Mouse (Mus musculus) hindbrain, embryonic 15.5 days (tissue): Measurements from ENCODE around the gene Btbd35f12. TPM values are rescaled to one million over a fixed set of nuclear protein-coding genes. Genes with fewer than 3 reads are reported as not detected.
"Not testable (repeated sequence)": the region's sequence is repeated elsewhere in the genome, so short reads cannot be mapped to it uniquely, and the experiment has no call there.

Experiments
- ATAC-seq: fragments of 200-750 bp; cut with Nextera tagmentation; 2 replicates; pipeline ENCODE4 v1.8.0; 2017; ENCODE audit warnings: low read depth, moderate number of reproducible peaks, moderate TSS enrichment; ENCODE audit not compliant: low FRiP score
- H3K27ac ChIP-seq: fragments of 300-500 bp; sonication (generic); replicated peaks from 2 replicates; pipeline ENCODE4 v1.5.1; 2015; ENCODE audit warnings: mild to moderate bottlenecking, inconsistent platforms
- H3K27me3 ChIP-seq: fragments of 300-500 bp; sonication (generic); 2 replicates; pipeline ENCODE4 v1.6.1; 2015; ENCODE audit warnings: control low read depth, inconsistent platforms
- H3K36me3 ChIP-seq: fragments of 300-500 bp; sonication (generic); 2 replicates; pipeline ENCODE4 v1.6.1; 2015; ENCODE audit warnings: control low read depth, inconsistent platforms
- H3K4me1 ChIP-seq: fragments of 300-500 bp; sonication (generic); replicated peaks from 2 replicates; pipeline ENCODE4 v1.6.1; 2015; ENCODE audit warnings: control low read depth, inconsistent platforms
- H3K4me2 ChIP-seq: fragments of 300-500 bp; sonication (generic); 2 replicates; pipeline ENCODE4 v1.6.1; 2015; ENCODE audit warnings: moderate library complexity, mild to moderate bottlenecking, inconsistent platforms
- H3K4me3 ChIP-seq: fragments of 300-500 bp; sonication (generic); 2 replicates; pipeline ENCODE4 v1.5.1; 2015; ENCODE audit warnings: mild to moderate bottlenecking, inconsistent platforms
- H3K9ac ChIP-seq: fragments of 300-500 bp; sonication (generic); 2 replicates; pipeline ENCODE4 v1.6.1; 2015; ENCODE audit warnings: inconsistent platforms
- H3K9me3 ChIP-seq: fragments of 300-500 bp; sonication (generic); 2 replicates; pipeline ENCODE4 v1.6.1; 2016; ENCODE audit warnings: control low read depth, inconsistent platforms
- WGBS: fragments of 180-500 bp; shearing (Covaris S2); methylation state at CpG from one replicate; pipeline ENCODE4 v1.1.7; 2015; 5-methylcytosine and 5-hydroxymethylcytosine counted together
- polyA plus RNA-seq: library from polyadenylated mRNA; unstranded; fragments of >200 nt; fragmentation: Nextera tagmentation; extraction: Ambion mirVana; gene quantifications from 2 replicates; pipeline ENCODE4 v1.2.1, GENCODE M21; 2015

The Btbd35f12 gene
- not detected in 2 replicates for polyA plus RNA-seq

GRCm38 (mm10) chrX:33313079-33313478 is at the start of gene Btbd35f12:
TSS of gene Btbd35f12 (plus strand) at chrX:33313379.
- no CpG with 5 or more reads among the region's 3 CpGs for WGBS
- H3K4me3 ChIP-seq, H3K36me3 ChIP-seq, H3K27ac ChIP-seq, H3K9me3 ChIP-seq, H3K4me2 ChIP-seq, ATAC-seq, H3K9ac ChIP-seq, H3K4me1 ChIP-seq, H3K27me3 ChIP-seq: not testable (repeated sequence)

DNA sequence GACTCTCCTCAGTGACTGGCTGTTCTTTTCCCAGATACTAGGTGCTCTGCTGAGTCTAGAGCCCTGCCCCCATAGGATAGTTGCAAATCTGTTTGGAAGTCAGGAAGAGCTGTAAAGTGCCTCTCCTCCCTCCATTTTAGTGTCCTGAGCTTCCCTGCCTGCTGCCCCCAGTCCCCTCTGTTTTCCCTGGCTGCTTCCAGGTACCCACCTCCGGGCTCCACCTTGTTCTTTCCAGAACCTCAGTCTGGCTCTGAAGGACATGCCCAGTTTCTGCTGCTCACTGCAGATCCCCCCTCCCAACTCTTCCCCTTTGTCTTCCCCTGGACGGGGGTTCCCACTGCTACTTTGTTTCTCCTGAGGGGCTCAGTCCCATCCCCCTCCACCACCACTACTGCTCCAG is 40.1 kb downstream of the Btbd35f12 start:
- not testable (repeated sequence) for H3K9me3 ChIP-seq, H3K36me3 ChIP-seq, H3K9ac ChIP-seq, H3K27me3 ChIP-seq, H3K4me2 ChIP-seq, H3K27ac ChIP-seq, H3K4me1 ChIP-seq, H3K4me3 ChIP-seq, ATAC-seq
- WGBS: 79% methylated on average over 2 of the region's 2 CpGs

Other genes with a start within 250 kb of the Btbd35f12 start
- not detected in 2 replicates for gene Spin2-ps6, start 78.5 kb upstream of the Btbd35f12 start, polyA plus RNA-seq